Mouse (Mus musculus) lung, embryonic 15.5 days (tissue): ENCODE data around the gene Pcnt. TPM values are rescaled to one million over a fixed set of nuclear protein-coding genes. Genes with fewer than 3 reads are reported as not detected.

Experiments used
- ATAC-seq: fragments of 200-750 bp; cut with Nextera tagmentation; 2 replicates; pipeline ENCODE4 v1.8.0; 2017; ENCODE audit warnings: moderate number of reproducible peaks, borderline replicate concordance; ENCODE audit not compliant: low FRiP score, low TSS enrichment; ENCODE audit errors: extremely low read depth
- H3K27ac ChIP-seq: fragments of 300-500 bp; sonication (generic); 2 replicates; pipeline ENCODE4 v1.5.1; 2015; ENCODE audit warnings: moderate library complexity, mild to moderate bottlenecking, inconsistent platforms
- H3K27me3 ChIP-seq: fragments of 300-500 bp; sonication (generic); 2 replicates; pipeline ENCODE4 v1.6.1; 2015; ENCODE audit warnings: inconsistent platforms
- H3K36me3 ChIP-seq: fragments of 300-500 bp; sonication (generic); 2 replicates; pipeline ENCODE4 v1.6.1; 2015; ENCODE audit warnings: inconsistent platforms
- H3K4me1 ChIP-seq: fragments of 300-500 bp; sonication (generic); 2 replicates; pipeline ENCODE4 v1.6.1; 2015; ENCODE audit warnings: inconsistent platforms
- H3K4me2 ChIP-seq: fragments of 300-500 bp; sonication (generic); 2 replicates; pipeline ENCODE4 v1.6.1; 2015; ENCODE audit warnings: inconsistent platforms, mild to moderate bottlenecking, moderate library complexity
- H3K4me3 ChIP-seq: fragments of 300-500 bp; sonication (generic); 2 replicates; pipeline ENCODE4 v1.5.1; 2015; ENCODE audit warnings: mild to moderate bottlenecking, inconsistent platforms
- H3K9ac ChIP-seq: fragments of 300-500 bp; sonication (generic); 2 replicates; pipeline ENCODE4 v1.6.1; 2015; ENCODE audit warnings: inconsistent platforms
- H3K9me3 ChIP-seq: fragments of 300-500 bp; sonication (generic); 2 replicates; pipeline ENCODE4 v1.6.1; 2016; ENCODE audit warnings: inconsistent platforms
- WGBS: fragments of 180-500 bp; shearing (Covaris S2); methylation state at CpG from one replicate; pipeline ENCODE4 v1.1.7; 2015; 5-methylcytosine and 5-hydroxymethylcytosine counted together
- polyA plus RNA-seq: library from polyadenylated mRNA; unstranded; fragments of >200 nt; fragmentation: Nextera tagmentation; extraction: Ambion mirVana; gene quantifications from 2 replicates; pipeline ENCODE4 v1.2.1, GENCODE M21; 2015

Gene Pcnt
- polyA plus RNA-seq, 1 experiment from 2014 or later = 18.5 TPM

DNA sequence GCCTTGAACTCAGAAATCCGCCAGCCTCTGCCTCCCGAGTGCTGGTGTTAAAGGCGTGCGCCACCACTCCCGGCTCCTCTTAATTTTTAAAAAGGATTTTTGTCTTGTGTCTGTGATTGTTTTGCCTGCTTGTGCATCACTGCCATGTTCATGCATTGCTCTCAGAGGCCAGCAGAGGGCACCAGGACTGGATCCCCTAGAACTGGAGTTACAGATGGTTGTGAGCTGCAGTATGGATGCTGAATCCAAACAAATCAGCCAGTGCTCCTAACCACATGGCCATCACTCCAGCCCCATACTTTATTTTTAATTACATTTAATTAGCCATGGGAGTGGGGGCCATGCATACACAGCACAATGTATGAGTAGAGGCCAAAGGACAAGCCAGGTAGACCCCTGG lies 12.7 kb upstream of the Pcnt start:
- H3K9me3 ChIP-seq = no peaks in the 10 kb centered on the region
- 48% methylated on average over 5 of the region's 5 CpGs for whole genome bisulfite sequencing
- H3K9ac ChIP-seq = no peak overlapping the region
- no peaks in the 10 kb centered on the region for H3K36me3 ChIP-seq
- H3K27ac ChIP-seq = no peak overlapping the region
- no peak overlapping the region for H3K4me3 ChIP-seq
- no peaks in the 10 kb centered on the region for H3K4me1 ChIP-seq
- H3K4me2 ChIP-seq = no peak overlapping the region
- no peak for ATAC-seq
- H3K27me3 ChIP-seq = no peaks in the 10 kb centered on the region

DNA sequence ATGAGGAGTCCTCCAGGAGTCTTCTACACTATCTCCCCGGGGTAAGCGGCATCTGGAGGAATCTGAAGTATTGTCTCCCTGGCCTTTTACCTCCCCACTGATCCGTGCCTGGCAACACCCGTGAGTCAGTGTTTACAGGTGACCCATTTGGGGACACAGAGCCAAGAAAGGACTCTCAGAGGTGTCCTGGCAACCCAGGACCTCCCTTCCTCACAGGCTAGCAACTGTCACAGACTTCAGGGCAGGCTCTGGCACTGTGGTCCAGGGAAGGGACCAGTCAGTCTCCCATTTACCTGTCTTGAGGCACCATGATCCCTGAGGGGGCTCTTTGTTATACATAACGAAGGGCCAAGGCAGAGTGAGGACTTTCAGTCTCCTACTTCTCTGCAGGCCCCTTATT lies 6.3 kb upstream of the Pcnt start, which contains the start of gene 2610028H24Rik:
2610028H24Rik (plus strand) TSS at position 231 of the 400 bp plus-strand sequence.
- H3K4me2 ChIP-seq = no peak within 1 kb of the TSS
- WGBS = 55% methylated on average over 5 of the region's 5 CpGs
- H3K9me3 ChIP-seq = no peaks in the 10 kb centered on the region
- H3K4me3 ChIP-seq = no peak within 1 kb of the TSS
- ATAC-seq = no peak
- no peaks in the 10 kb centered on the region for H3K36me3 ChIP-seq
- H3K27ac ChIP-seq = peak within 1 kb of the TSS; percentile 60
- H3K9ac ChIP-seq = no peak within 1 kb of the TSS
- H3K27me3 ChIP-seq = no peaks in the 10 kb centered on the region
- H3K4me1 ChIP-seq = peaks cover 10% of the 10 kb centered on the region

DNA sequence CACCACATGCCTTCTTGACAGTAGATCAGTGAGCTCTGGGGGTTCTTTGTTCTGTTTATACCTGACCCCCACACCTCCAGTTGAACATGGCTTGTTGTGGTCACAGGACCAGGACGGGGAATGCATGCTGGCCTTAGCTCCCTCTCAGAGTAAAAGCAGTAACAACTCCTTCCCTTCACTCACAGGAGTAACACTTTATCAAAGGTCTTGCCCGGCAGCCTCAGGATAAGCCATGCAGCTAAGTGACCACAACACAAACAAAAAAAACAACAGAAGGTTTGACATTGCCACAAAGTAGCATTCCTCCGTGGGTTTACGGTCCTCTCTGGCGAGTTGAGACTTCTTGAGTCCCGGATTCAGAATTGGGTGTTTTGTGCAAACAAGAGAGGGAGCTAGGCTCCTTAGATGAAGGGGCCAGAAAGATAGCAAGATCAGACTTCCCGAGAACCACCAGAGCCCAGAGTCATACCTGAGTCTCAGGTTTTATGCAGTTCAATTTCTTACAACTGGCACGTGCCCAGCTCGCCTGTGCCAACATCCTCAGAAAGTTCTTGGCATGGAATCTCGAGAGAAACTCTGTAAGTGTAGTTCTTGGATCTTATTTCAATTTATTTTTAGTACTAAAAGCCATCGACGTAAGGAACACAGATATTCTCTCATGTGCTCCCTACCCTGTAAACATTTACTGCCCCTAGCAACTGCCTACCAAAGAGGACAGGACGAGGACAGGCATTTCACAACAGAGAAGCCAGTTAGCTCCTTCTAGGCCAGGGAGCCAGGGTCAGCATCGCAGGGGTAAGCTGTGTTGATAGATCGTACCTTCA lies 5.0 kb upstream of the Pcnt start:
- ATAC-seq = no peak
- 64% methylated on average over 15 of the region's 15 CpGs for WGBS

DNA sequence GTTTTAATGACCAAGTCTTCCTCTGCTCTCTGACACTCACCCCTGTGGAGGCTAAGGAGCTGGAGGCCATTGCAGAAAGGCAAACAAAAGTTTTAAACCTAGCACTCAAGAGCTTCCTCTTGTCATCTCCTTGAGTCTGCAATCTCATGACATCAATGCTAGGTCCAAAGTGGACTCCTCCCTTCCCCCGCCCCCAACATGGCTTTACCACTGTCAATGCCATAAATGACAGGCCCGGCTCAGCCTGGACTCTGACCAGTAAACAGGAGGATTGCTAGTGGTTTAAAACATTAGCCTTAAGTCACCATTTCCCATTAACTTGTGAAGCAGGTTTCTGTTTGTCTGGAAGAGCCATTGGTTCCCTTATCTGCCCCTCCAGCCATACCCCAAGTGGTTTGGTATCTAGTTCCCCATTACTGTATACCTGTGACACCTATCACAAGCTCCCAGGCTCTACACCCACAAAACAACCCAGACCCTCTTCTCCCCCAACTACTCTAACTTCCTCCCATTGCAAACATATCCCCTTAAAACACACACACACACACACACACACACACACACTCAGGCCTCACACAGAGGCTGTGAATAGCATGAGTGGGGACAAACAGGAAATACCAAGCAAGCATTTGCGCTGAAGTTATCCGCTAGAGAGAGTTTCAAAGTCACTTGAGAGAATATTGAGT lies 3.6 kb upstream of the Pcnt start:
- Histone ChIP-seq H3K36me3 (no peaks in the 10 kb centered on the region), H3K9me3 (no peaks in the 10 kb centered on the region), H3K4me3 (no peak overlapping the region), H3K27me3 (no peaks in the 10 kb centered on the region), H3K27ac (peak overlapping the region; percentile 48; the same call in 1 of the 2 replicates), H3K4me1 (peaks cover 25% of the 10 kb centered on the region), H3K4me2 (no peak overlapping the region), H3K9ac (no peak overlapping the region)
- 58% methylated on average over 4 of the region's 4 CpGs for WGBS
- no peak for ATAC-seq

More for the DNA sequence above, 5.0 kb upstream of the Pcnt start:
- Histone ChIP-seq H3K4me3 (no peak overlapping the region), H3K4me2 (no peak overlapping the region), H3K9me3 (no peaks in the 10 kb centered on the region), H3K36me3 (no peaks in the 10 kb centered on the region), H3K27me3 (no peaks in the 10 kb centered on the region), H3K4me1 (peaks cover 19% of the 10 kb centered on the region), H3K27ac (peak overlapping the region; percentile 60), H3K9ac (no peak overlapping the region)

DNA sequence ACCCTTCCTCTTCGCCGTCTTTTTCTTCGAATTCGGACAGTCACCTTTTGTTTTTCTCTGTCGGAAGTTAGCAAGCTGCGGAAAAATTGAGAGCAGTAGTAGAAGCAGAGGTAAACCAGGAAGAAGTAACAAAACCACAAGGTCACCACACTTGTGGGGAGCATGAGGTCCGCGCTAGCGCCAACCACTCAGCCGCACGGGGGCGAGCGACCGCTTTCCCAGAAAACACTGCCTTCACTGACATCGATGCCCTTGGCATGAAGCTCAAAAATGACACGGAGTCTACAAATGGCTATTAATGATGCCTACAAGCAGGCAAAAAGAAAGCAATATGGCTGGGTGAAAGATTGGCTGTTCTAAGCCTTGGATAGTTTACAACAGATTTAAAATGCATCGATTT lies 2.3 kb downstream of the Pcnt start, which contains the start of gene AC141477.1:
AC141477.1 (minus strand) TSS at position 164 of the 400 bp plus-strand sequence.
- peaks cover 17% of the 10 kb centered on the region for H3K4me1 ChIP-seq
- H3K27ac ChIP-seq = peak within 1 kb of the TSS; percentile 41; the same call in 1 of the 2 replicates
- 93% methylated on average over 17 of the region's 17 CpGs for WGBS
- no peaks in the 10 kb centered on the region for H3K9me3 ChIP-seq
- peak within 1 kb of the TSS; percentile 91; the same call in 1 of the 2 replicates for H3K4me3 ChIP-seq
- H3K9ac ChIP-seq = 0 out of 2 replicates have a peak within 1 kb of the TSS, but pooled peaks have one; percentile 85
- ATAC-seq = no peak
- H3K4me2 ChIP-seq = peak within 1 kb of the TSS; percentile 78
- peaks cover 46% of the 10 kb centered on the region for H3K36me3 ChIP-seq
- no peaks in the 10 kb centered on the region for H3K27me3 ChIP-seq

DNA sequence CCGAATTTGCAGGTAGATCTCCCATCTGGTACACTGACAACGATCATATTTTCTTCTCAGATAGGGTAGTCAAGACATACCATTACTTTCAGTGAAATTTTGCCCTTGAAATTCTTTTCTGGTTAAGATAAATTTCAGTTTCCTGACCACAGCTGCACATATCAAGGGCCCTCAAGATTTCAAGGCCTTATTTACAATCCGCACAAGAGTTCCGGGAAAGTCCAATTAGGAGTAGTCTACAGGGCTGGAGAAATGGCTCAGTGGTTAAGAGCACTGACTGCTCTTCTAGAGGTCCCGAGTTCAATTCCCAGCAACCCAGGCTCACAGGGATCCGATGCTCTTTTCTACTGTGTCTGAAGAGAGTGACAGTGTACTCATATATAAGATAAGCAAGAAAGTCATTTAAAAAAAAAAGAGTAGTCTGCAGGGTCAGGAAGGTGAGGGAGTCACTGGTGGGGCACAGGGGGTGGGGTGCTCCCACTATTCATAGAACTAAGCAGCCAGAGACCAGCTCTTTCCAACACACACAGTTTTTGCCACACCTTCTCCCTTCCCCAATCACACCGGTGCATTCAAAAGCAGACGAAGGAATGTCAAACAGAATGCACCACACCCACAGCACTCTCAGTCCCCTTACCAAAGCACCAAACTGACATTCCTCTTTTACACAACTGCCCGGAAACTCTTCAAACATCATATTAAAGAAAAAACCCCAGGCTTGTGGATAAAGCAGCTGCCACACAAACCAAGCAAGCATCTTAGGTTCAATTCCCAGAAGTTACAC lies 3.3 kb downstream of the Pcnt start:
- H3K9ac ChIP-seq = no peak overlapping the region
- no peak for ATAC-seq
- WGBS = 76% methylated on average over 9 of the region's 9 CpGs
- no peak overlapping the region for H3K4me2 ChIP-seq
- H3K4me3 ChIP-seq = no peak overlapping the region
- no peaks in the 10 kb centered on the region for H3K27me3 ChIP-seq
- H3K36me3 ChIP-seq = peaks cover 56% of the 10 kb centered on the region
- no peaks in the 10 kb centered on the region for H3K9me3 ChIP-seq
- H3K4me1 ChIP-seq = peaks cover 17% of the 10 kb centered on the region
- H3K27ac ChIP-seq = peak overlapping the region; percentile 41; the same call in 1 of the 2 replicates

DNA sequence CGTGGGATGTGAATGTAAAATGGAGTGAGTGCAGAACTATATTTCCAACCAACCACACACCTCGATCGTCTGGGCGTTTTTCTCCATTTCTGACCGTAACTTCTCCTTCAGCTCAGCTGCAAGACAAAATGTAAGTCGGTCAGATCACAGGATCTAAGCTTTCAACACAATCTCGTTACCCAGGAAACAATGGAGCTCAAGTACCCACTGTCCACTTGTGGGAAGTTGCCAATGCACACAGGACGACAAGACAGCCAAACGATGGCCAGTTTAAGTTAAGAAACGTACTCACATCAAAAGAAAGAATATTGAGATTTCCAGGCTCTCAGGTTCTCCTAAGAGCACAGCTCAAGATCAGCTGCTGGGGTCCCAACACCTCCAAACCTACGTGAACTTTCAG lies 8.7 kb downstream of the Pcnt start:
- H3K9ac ChIP-seq = no peak overlapping the region
- peaks cover 99% of the 10 kb centered on the region for H3K36me3 ChIP-seq
- H3K4me3 ChIP-seq = no peak overlapping the region
- ATAC-seq = no peak
- no peak overlapping the region for H3K4me2 ChIP-seq
- H3K4me1 ChIP-seq = no peaks in the 10 kb centered on the region
- 84% methylated on average over 11 of the region's 11 CpGs for WGBS
- H3K9me3 ChIP-seq = no peaks in the 10 kb centered on the region
- H3K27ac ChIP-seq = no peak overlapping the region
- H3K27me3 ChIP-seq = no peaks in the 10 kb centered on the region

DNA sequence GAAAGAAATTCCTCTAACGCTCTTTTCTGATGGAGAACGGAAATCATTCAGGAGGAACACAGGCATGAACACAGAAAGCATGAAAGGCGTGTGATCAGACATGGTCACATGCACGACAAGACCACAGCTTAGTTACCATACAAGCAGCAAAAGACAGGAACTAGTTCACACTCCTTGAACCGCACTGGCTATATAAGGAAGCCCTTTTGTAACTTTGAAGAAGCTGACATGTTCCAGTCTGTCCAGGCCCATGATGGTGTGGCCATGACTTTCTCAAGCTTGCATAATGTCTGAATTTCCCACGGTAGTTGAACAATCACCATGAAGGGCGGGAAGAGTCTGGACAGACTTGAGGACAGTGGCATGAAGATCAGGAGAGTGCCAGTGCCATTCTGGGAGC lies 16.9 kb downstream of the Pcnt start:
- Histone ChIP-seq H3K27me3 (no peaks in the 10 kb centered on the region), H3K4me1 (no peaks in the 10 kb centered on the region), H3K27ac (no peak overlapping the region), H3K9ac (no peak overlapping the region), H3K9me3 (no peaks in the 10 kb centered on the region), H3K4me2 (no peak overlapping the region), H3K36me3 (peaks cover 96% of the 10 kb centered on the region), H3K4me3 (no peak overlapping the region)
- no peak for ATAC-seq
- WGBS = 93% methylated on average over 7 of the region's 7 CpGs

DNA sequence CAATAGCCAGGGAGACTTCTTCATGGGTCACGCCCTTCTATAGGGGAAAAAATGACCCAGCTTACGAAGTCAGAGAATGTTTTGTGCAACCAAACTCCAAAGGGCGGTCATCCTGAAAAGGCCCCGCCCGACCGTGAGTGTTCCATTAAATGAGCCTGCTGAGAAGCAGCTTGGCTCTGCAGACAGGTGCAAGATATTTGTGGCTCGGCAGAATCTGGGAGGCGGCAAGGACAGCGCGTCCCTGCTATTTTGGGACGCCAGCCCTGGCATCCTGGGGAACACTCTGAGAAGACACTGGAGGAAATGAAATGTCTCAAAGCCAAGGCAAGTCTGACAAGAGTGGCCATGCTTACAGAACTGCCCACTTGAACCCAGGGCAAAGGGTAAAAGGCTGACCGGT lies 25.8 kb downstream of the Pcnt start:
- Histone ChIP-seq H3K27ac (no peak overlapping the region), H3K9ac (no peak overlapping the region), H3K9me3 (no peaks in the 10 kb centered on the region), H3K4me3 (no peak overlapping the region), H3K4me2 (no peak overlapping the region), H3K4me1 (no peaks in the 10 kb centered on the region), H3K27me3 (no peaks in the 10 kb centered on the region), H3K36me3 (peaks cover 78% of the 10 kb centered on the region)
- WGBS = 95% methylated on average over 12 of the region's 12 CpGs
- no peak for ATAC-seq

DNA sequence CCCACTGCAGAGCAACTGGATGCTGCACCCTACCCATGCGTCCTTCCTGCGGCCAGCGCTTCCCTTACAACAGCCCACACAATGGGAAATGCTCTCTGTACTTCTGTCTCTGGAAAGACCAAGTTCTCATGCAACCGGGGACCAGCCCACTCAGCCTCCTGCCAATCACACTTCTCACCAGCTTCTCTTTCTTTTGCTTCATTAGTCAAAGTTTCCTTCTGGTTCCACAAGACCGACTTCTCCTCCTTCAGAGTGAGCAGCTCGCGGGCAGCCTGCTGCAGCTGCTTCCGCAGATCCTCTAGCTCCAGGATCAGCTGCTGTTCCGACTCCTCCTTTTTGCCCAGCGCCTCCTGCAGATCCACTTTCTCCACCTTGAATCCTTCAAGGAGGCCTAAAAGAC lies 34.1 kb downstream of the Pcnt start:
- no peak overlapping the region for H3K9ac ChIP-seq
- 95% methylated on average over 10 of the region's 10 CpGs for WGBS
- no peaks in the 10 kb centered on the region for H3K27me3 ChIP-seq
- ATAC-seq = no peak
- H3K4me2 ChIP-seq = no peak overlapping the region
- H3K4me1 ChIP-seq = no peaks in the 10 kb centered on the region
- peaks cover 83% of the 10 kb centered on the region for H3K36me3 ChIP-seq
- no peak overlapping the region for H3K4me3 ChIP-seq
- no peak overlapping the region for H3K27ac ChIP-seq
- H3K9me3 ChIP-seq = no peaks in the 10 kb centered on the region

DNA sequence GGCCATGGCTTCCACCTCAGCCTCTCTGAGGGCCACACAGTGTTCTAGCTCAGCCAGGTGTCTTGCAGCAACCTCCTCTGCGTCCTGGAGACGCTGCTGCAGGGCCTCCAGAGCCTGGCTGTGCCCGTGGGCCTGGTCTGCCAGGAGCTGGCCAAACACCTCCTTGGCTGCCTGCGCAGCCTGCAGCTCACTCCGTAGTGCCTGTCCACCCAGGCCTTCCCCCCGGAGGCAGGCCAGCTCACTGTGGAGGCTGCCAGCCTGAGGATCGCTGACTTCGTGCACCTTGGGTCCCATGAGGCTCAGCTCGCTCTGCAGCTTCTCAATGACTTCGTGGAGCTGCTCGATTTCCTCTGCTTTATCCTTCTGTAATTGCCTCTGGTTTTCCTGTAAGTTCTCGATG lies 50.0 kb downstream of the Pcnt start:
- H3K36me3 ChIP-seq = peaks cover 63% of the 10 kb centered on the region
- H3K4me3 ChIP-seq = no peak overlapping the region
- no peaks in the 10 kb centered on the region for H3K4me1 ChIP-seq
- H3K4me2 ChIP-seq = no peak overlapping the region
- no peak overlapping the region for H3K9ac ChIP-seq
- no peaks in the 10 kb centered on the region for H3K9me3 ChIP-seq
- ATAC-seq = no peak
- H3K27ac ChIP-seq = no peak overlapping the region
- 92% methylated on average over 12 of the region's 12 CpGs for WGBS
- H3K27me3 ChIP-seq = no peaks in the 10 kb centered on the region
